Mouse (Mus musculus): ENCODE data around the gene Hcn2.

The Hcn2 gene

GRCm38 (mm10) chr10:79716254-79716987 is at the start of gene Hcn2:
Gene Hcn2, plus strand, starts transcription at chr10:79716634.
- DNase-seq (ENCODE audit: low spot score in 2 of 2) = no peak

- DNase-seq (ENCODE audit: low spot score in 2 of 2) = no peak
Observed at GRCm38 (mm10) chr10:79668076-79668475, 48.4 kb upstream of the Hcn2 start.

GRCm38 (mm10) chr10:79668771-79669575 is 47.5 kb upstream of the Hcn2 start, which contains the start of gene Tpgs1:
Gene Tpgs1, plus strand, starts transcription at chr10:79669369.
- peak; percentile 86 to 88 for DNase-seq (ENCODE audit: low spot score in 2 of 2)

GRCm38 (mm10) chr10:79669576-79670057 is 46.8 kb upstream of the Hcn2 start:
- DNase-seq (ENCODE audit: low spot score in 2 of 2) = peak; percentile 67 to 72

GRCm38 (mm10) chr10:79670071-79670888 is 46.2 kb upstream of the Hcn2 start:
- no peak for DNase-seq (ENCODE audit: low spot score in 2 of 2)

GRCm38 (mm10) chr10:79671396-79672087 is 44.9 kb upstream of the Hcn2 start:
- DNase-seq (ENCODE audit: low spot score in 2 of 2) = no peak

- DNase-seq (ENCODE audit: low spot score in 2 of 2) = no peak
Observed at GRCm38 (mm10) chr10:79672088-79672455, 44.4 kb upstream of the Hcn2 start.

GRCm38 (mm10) chr10:79673054-79673453 is 43.4 kb upstream of the Hcn2 start:
- DNase-seq (ENCODE audit: low spot score in 2 of 2) = no peak

GRCm38 (mm10) chr10:79675346-79676035 is 40.9 kb upstream of the Hcn2 start:
- no peak for DNase-seq (ENCODE audit: low spot score in 2 of 2)

GRCm38 (mm10) chr10:79680606-79681495 is 35.6 kb upstream of the Hcn2 start:
- DNase-seq (ENCODE audit: low spot score in 2 of 2) = no peak

- DNase-seq (ENCODE audit: low spot score in 2 of 2) = peak; percentile 99 to 100
Observed at GRCm38 (mm10) chr10:79681591-79682245, 34.7 kb upstream of the Hcn2 start, which contains the start of gene Cdc34. Gene Cdc34, plus strand, starts transcription at chr10:79682195.

- peak in 1 of 2 experiments; percentile 26 for DNase-seq (ENCODE audit: low spot score in 2 of 2)
Observed at GRCm38 (mm10) chr10:79682551-79682915, 33.9 kb upstream of the Hcn2 start.

- peak in 1 of 2 experiments; percentile 34 for DNase-seq (ENCODE audit: low spot score in 2 of 2)
Observed at GRCm38 (mm10) chr10:79682916-79683582, 33.4 kb upstream of the Hcn2 start.

GRCm38 (mm10) chr10:79683726-79684640 is 32.5 kb upstream of the Hcn2 start:
- no peak for DNase-seq (ENCODE audit: low spot score in 2 of 2)

- no peak for DNase-seq (ENCODE audit: low spot score in 2 of 2)
Observed at GRCm38 (mm10) chr10:79684770-79685600, 31.4 kb upstream of the Hcn2 start.

GRCm38 (mm10) chr10:79686219-79686618 is 30.2 kb upstream of the Hcn2 start:
- DNase-seq (ENCODE audit: low spot score in 2 of 2) = no peak

All from spleen, postnatal 36 days (tissue).